Mouse (Mus musculus) limb, embryonic 13.5 days (tissue): ENCODE results near the gene Fbxo8. TPM values are rescaled to one million over a fixed set of nuclear protein-coding genes. Genes with fewer than 3 reads are reported as not detected.

Experiments
- ATAC-seq: fragments of 200-750 bp; cut with Nextera tagmentation; 2 replicates; pipeline ENCODE4 v1.8.0; 2017; ENCODE audit warnings: low read depth, moderate number of reproducible peaks, moderate TSS enrichment; ENCODE audit not compliant: low FRiP score
- H3K27ac ChIP-seq: fragments of 300-500 bp; sonication (generic); 2 replicates; pipeline ENCODE4 v1.5.1; 2015; ENCODE audit warnings: inconsistent platforms, mild to moderate bottlenecking, moderate library complexity
- H3K27me3 ChIP-seq: fragments of 300-500 bp; sonication (generic); 2 replicates; pipeline ENCODE4 v1.6.1; 2015; ENCODE audit warnings: mild to moderate bottlenecking, inconsistent platforms
- H3K36me3 ChIP-seq: fragments of 300-500 bp; sonication (generic); 2 replicates; pipeline ENCODE4 v1.6.1; 2015; ENCODE audit warnings: inconsistent platforms, mild to moderate bottlenecking, moderate library complexity
- H3K4me1 ChIP-seq: fragments of 300-500 bp; sonication (generic); 2 replicates; pipeline ENCODE4 v1.6.1; 2015; ENCODE audit warnings: inconsistent platforms
- H3K4me2 ChIP-seq: fragments of 300-500 bp; sonication (generic); replicated peaks from 2 replicates; pipeline ENCODE4 v1.6.1; 2015; ENCODE audit warnings: inconsistent platforms, mild to moderate bottlenecking, moderate library complexity
- H3K4me3 ChIP-seq: fragments of 300-500 bp; sonication (generic); 2 replicates; pipeline ENCODE4 v1.5.1; 2015; ENCODE audit warnings: moderate library complexity, mild to moderate bottlenecking, inconsistent platforms
- H3K9ac ChIP-seq: fragments of 300-500 bp; sonication (generic); 2 replicates; pipeline ENCODE4 v1.6.1; 2015; ENCODE audit warnings: mild to moderate bottlenecking, inconsistent platforms
- H3K9me3 ChIP-seq: fragments of 300-500 bp; sonication (generic); 2 replicates; pipeline ENCODE4 v1.6.1; 2016; ENCODE audit warnings: inconsistent platforms
- WGBS: fragments of 180-500 bp; shearing (Covaris S2); methylation state at CpG from one replicate; pipeline ENCODE4 v1.1.7; 2015; 5-methylcytosine and 5-hydroxymethylcytosine counted together
- polyA plus RNA-seq: library from polyadenylated mRNA; unstranded; fragments of >200 nt; fragmentation: Nextera tagmentation; extraction: Ambion mirVana; gene quantifications from 2 replicates; pipeline ENCODE4 v1.2.1, GENCODE M21; 2015

The Fbxo8 gene
- polyA plus RNA-seq, 1 experiment from 2014 or later: 38.1 TPM

DNA sequence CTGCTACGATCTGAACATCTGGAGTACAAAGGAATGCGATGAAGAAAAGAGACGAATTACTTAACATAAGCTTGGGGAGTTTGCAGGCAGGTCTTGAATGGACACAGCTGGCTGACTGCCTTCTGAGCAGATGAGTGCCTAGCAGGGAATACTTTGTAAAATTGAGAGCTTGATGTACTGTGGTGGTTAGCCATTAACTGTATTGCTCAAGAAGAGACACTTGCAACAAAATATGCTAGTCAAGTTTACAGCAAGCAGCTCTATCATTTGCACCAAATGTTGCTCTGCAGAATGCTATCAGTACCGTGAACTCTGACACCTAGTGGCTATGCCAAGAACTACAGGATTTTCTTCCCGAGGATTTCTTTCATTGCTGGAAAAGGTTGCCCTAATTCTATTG lies 64.1 kb downstream of the Fbxo8 start:
- WGBS: 6% methylated on average over 5 of the region's 5 CpGs
- Histone ChIP-seq H3K9me3 (0 out of 2 replicates have a peak, but pooled peaks cover 3% of the 10 kb centered on the region), H3K9ac (no peak overlapping the region), H3K4me3 (no peak overlapping the region), H3K4me2 (no peak overlapping the region), H3K27me3 (peaks cover 15% of the 10 kb centered on the region), H3K4me1 (0 out of 2 replicates have a peak, but pooled peaks cover 7% of the 10 kb centered on the region), H3K36me3 (no peaks in the 10 kb centered on the region), H3K27ac (no peak overlapping the region)
- ATAC-seq: peak; percentile 51

DNA sequence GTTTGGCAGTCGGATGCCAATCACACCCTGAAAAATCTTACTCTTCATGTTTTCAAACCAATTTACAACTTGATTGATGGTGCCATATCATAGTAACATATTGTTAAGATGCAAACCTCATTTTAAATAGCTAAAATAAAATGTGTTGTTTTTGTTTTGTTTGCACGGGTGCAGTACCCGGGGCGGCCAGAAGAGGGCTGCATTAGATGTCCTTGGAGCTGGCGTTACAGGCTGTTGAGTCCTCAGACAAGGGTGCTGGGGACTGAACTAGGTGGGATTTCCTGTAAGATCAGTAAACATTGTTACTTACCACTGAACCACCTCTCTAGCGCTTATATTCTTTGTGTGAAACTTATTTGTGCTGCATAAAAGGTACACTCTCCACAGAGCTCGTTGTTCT lies 65.4 kb downstream of the Fbxo8 start:
- H3K9ac ChIP-seq: no peak overlapping the region
- no peak overlapping the region for H3K4me2 ChIP-seq
- no peak for ATAC-seq
- H3K36me3 ChIP-seq: no peaks in the 10 kb centered on the region
- H3K4me3 ChIP-seq: no peak overlapping the region
- H3K27me3 ChIP-seq: peaks cover 28% of the 10 kb centered on the region
- H3K4me1 ChIP-seq: peaks cover 10% of the 10 kb centered on the region; the same call in 1 of the 2 replicates
- 38% methylated on average over 7 of the region's 7 CpGs for WGBS
- H3K9me3 ChIP-seq: 0 out of 2 replicates have a peak, but pooled peaks cover 3% of the 10 kb centered on the region
- H3K27ac ChIP-seq: no peak overlapping the region

DNA sequence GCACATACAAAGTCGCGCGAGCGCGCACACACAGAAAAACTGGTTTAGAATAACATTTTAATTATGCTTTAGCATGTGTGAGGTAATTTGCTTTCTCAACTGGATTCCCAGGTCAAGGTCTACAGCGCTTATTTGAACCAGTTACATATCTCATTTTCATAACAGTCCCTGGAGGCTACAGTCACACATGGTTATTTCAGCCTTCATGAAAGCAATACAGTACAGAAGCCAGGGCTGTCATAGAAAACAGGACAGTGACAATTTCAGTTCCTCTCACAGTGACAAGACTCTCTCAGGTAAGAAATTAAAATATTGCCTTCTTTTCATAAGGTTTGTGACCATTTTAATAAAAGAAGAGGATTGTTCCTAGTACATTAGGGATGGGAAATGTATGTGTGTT lies 66.4 kb downstream of the Fbxo8 start:
- Histone ChIP-seq H3K9me3 (0 out of 2 replicates have a peak, but pooled peaks cover 3% of the 10 kb centered on the region), H3K4me1 (peaks cover 12% of the 10 kb centered on the region; the same call in 1 of the 2 replicates), H3K4me3 (no peak overlapping the region), H3K27ac (no peak overlapping the region), H3K4me2 (no peak overlapping the region), H3K27me3 (peaks cover 31% of the 10 kb centered on the region), H3K36me3 (no peaks in the 10 kb centered on the region), H3K9ac (no peak overlapping the region)
- 92% methylated on average over 6 of the region's 6 CpGs for WGBS
- ATAC-seq: no peak

DNA sequence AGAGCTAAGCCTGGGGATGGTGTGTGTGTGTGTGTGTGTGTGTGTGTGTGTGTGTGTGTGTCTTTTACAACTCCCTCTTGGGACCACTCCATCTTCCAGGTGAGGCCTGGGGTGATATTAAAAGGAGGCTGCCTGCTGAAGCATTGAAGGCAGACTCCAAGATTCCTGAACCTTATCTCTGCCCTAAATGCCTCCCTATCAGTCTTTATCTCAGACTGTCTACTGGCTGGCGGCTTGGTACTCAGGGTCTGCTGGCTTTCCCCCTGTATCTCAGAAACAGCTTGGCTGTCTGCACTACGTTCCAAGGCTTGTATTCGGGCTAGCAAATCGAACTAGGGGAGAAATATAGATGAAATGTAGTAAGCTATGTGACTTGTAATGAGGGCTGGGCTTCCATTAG lies 68.2 kb downstream of the Fbxo8 start:
- Histone ChIP-seq H3K27ac (no peak overlapping the region), H3K36me3 (no peaks in the 10 kb centered on the region), H3K27me3 (peaks cover 40% of the 10 kb centered on the region), H3K4me2 (peak overlapping the region; percentile 19; the same call in 1 of the 2 replicates), H3K4me3 (no peak overlapping the region), H3K9me3 (0 out of 2 replicates have a peak, but pooled peaks cover 3% of the 10 kb centered on the region), H3K9ac (no peak overlapping the region), H3K4me1 (peaks cover 27% of the 10 kb centered on the region)
- 19% methylated on average over 4 of the region's 4 CpGs for WGBS
- no peak for ATAC-seq

DNA sequence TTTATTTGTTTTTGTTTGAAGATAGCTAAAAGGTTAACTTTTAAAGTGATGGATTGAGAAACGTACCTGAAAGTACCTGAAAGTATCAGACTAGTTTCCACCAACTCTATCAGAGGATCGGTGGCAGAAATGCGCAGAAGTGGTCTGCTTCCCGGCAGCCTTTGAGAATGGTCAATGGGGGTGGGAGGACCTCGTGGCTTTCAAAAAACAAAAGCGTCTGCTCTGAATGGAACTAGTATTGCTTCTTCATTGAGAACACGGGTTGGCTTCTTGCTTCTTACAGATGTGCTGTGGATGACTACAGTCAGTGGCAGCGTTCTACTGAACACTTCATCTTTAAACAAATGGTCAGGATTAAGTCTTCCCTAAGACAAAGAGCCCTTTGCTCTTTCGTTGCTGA lies 68.7 kb downstream of the Fbxo8 start:
- Histone ChIP-seq H3K4me3 (no peak overlapping the region), H3K27me3 (peaks cover 45% of the 10 kb centered on the region), H3K27ac (no peak overlapping the region), H3K9ac (no peak overlapping the region), H3K9me3 (0 out of 2 replicates have a peak, but pooled peaks cover 3% of the 10 kb centered on the region), H3K36me3 (no peaks in the 10 kb centered on the region), H3K4me2 (peak overlapping the region; percentile 19), H3K4me1 (peaks cover 27% of the 10 kb centered on the region)
- WGBS: 16% methylated on average over 9 of the region's 9 CpGs
- ATAC-seq: no peak

DNA sequence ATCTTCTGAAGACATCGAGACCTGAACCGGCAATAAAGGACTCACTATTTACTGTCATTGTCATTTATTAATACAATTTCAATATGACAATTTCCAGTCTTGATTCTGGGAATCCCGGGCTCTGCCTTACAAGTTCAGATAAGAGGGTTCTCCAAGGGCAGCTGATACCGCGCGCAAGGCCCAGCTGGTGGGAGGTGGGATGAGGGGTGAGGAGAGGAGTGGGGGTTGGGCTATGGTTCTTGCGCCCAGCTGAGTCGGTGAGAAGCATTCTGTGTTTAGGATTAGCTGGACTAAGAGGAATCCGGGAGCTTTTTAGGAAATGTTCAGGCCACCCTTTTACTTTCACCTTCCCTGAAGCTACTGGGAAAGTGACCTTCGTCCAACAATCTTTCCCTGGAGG lies 69.8 kb downstream of the Fbxo8 start:
- no peak for ATAC-seq
- 21% methylated on average over 10 of the region's 10 CpGs for WGBS
- H3K36me3 ChIP-seq: no peaks in the 10 kb centered on the region

DNA sequence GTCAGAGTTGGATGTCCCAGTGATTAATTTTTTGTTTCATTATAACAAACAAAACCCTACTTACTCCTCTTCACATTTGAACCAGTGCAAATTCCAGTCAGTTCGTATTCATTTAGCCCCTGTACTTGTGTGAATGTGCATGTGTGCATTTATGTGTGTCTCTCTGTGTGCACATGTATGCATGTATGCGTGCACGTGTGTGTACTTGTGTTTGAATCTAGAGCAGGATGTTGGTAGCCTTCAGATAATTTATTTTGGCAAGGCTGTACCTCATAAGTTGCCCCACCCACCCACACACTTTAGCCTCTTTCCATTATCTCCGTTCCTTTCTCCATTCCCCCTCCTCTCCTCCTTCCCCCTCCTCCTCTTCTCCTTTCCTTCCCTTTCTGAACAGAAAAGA lies 70.2 kb downstream of the Fbxo8 start:
- Histone ChIP-seq H3K4me3 (no peak overlapping the region), H3K9me3 (0 out of 2 replicates have a peak, but pooled peaks cover 3% of the 10 kb centered on the region), H3K36me3 (no peaks in the 10 kb centered on the region), H3K27me3 (peaks cover 47% of the 10 kb centered on the region), H3K9ac (no peak overlapping the region), H3K27ac (no peak overlapping the region), H3K4me2 (no peak overlapping the region), H3K4me1 (peaks cover 30% of the 10 kb centered on the region)
- WGBS: 33% methylated on average over 4 of the region's 4 CpGs
- no peak for ATAC-seq

More for the DNA sequence above, 69.8 kb downstream of the Fbxo8 start:
- Histone ChIP-seq H3K4me3 (no peak overlapping the region), H3K4me1 (peaks cover 30% of the 10 kb centered on the region), H3K27ac (no peak overlapping the region), H3K4me2 (0 out of 2 replicates have a peak overlapping the region, but pooled peaks have one; percentile 9), H3K27me3 (peaks cover 47% of the 10 kb centered on the region), H3K9me3 (0 out of 2 replicates have a peak, but pooled peaks cover 3% of the 10 kb centered on the region), H3K9ac (no peak overlapping the region)

DNA sequence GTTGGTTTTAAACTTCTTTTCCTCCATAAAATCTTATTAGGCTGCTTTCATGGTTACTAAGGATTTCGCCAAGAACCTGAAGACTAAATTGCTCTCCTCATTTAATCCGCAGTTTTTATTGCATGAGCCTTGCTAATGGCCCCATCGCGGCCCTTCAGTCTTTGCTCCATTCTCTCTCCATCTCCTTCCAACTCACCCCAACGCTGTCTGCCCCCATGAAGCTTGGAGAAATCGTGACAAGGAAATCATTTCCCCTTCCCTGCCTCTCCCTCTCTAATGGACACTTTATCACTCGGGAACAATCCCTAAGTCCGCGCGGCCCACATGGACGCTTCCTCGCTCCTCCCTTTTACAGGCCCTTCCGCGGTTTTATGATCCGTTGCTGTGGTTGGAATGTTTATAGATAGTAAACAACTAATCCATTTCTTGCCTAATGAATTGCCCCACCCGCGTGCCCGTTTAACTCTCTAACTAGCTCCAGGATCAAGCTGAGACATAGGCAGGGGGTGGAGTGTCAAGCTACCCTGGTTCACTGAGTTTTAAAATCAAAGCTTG lies 71.7 kb downstream of the Fbxo8 start:
- peak overlapping the region; percentile 34 for H3K4me3 ChIP-seq
- H3K4me2 ChIP-seq: peak overlapping the region; percentile 68
- WGBS: 1% methylated on average over 18 of the region's 18 CpGs
- H3K4me1 ChIP-seq: peaks cover 30% of the 10 kb centered on the region
- H3K9ac ChIP-seq: peak overlapping the region; percentile 56
- peak; percentile 10; the same call in 1 of the 2 replicates for ATAC-seq
- H3K27ac ChIP-seq: no peak overlapping the region
- H3K36me3 ChIP-seq: no peaks in the 10 kb centered on the region
- H3K27me3 ChIP-seq: peaks cover 44% of the 10 kb centered on the region
- H3K9me3 ChIP-seq: no peaks in the 10 kb centered on the region

DNA sequence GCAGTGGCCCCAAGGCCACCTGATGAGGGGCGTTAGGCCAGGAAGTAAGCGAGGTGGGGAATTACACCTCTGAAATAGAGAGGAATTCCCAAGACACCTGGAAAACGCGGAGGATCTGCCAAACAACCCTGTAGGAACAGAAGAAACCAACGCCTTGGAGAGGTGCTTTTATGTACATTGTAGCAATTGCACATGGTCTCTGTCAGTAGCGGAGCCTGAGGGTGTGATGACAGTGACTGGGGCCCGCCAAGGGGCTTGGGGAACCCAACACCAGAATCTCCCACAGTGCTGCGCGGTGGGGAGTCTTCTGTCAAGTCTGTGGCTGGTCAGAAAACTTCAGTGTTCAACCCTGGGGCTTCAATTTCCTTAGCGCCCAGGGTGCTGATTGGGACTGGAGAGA lies 72.5 kb downstream of the Fbxo8 start:
- peak overlapping the region; percentile 56; the same call in 1 of the 2 replicates for H3K9ac ChIP-seq
- no peak overlapping the region for H3K27ac ChIP-seq
- peaks cover 30% of the 10 kb centered on the region for H3K4me1 ChIP-seq
- H3K9me3 ChIP-seq: no peaks in the 10 kb centered on the region
- H3K4me2 ChIP-seq: peak overlapping the region; percentile 68
- 6% methylated on average over 10 of the region's 10 CpGs for WGBS
- H3K4me3 ChIP-seq: peak overlapping the region; percentile 34
- no peaks in the 10 kb centered on the region for H3K36me3 ChIP-seq
- ATAC-seq: no peak; the same call in 1 of the 2 replicates
- H3K27me3 ChIP-seq: peaks cover 44% of the 10 kb centered on the region

DNA sequence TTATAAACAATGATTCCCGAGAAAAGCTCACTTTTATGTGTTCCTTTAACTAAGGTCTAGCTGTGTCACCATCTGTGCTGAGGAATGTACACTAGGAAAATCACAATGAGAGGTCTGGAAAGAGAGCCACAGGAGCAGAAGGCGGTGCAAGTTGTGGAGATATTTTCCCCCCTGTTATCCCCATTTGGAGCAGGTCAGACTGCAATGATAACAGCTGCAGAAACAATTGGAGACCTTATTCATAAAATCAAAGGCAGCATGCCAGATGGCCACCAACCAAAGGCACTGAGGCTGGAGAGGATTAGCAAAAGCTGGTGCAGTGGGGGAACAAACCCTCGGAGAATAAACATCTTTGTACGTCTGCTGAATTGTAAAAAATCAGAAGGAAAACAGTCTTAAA lies 78.3 kb downstream of the Fbxo8 start:
- no peak overlapping the region for H3K4me3 ChIP-seq
- ATAC-seq: peak; percentile 82
- peaks cover 6% of the 10 kb centered on the region for H3K27me3 ChIP-seq
- H3K9me3 ChIP-seq: no peaks in the 10 kb centered on the region
- H3K27ac ChIP-seq: no peak overlapping the region
- 0 out of 2 replicates have a peak overlapping the region, but pooled peaks have one; percentile 19 for H3K4me2 ChIP-seq
- no peak overlapping the region for H3K9ac ChIP-seq
- no peaks in the 10 kb centered on the region for H3K36me3 ChIP-seq
- WGBS: 13% methylated on average over 4 of the region's 4 CpGs
- peaks cover 12% of the 10 kb centered on the region; the same call in 1 of the 2 replicates for H3K4me1 ChIP-seq

DNA sequence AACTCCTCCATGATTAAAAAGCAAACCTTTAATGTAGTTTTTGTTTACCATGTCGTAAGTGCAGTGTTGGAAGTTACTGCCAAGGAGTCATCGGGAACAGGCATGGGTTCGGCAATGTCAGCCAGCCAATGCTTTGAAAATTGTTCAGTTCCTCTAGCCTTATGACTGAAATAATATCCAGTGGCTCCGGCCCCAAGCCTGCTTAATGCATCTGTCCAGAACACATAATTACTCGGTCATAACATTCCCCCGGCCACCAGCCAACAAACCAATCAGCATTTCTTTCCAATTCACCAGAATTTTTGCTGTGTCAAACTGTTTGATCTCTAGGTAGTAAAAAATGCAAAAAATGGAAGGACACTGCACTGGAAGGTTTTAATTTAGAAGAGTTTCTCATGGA lies 88.4 kb downstream of the Fbxo8 start:
- ATAC-seq: no peak
- H3K9ac ChIP-seq: no peak overlapping the region
- H3K4me2 ChIP-seq: peak overlapping the region; percentile 27
- no peaks in the 10 kb centered on the region for H3K27me3 ChIP-seq
- 32% methylated on average over 6 of the region's 6 CpGs for WGBS
- no peak overlapping the region for H3K4me3 ChIP-seq
- no peak overlapping the region for H3K27ac ChIP-seq
- no peaks in the 10 kb centered on the region for H3K9me3 ChIP-seq
- no peaks in the 10 kb centered on the region for H3K4me1 ChIP-seq
- H3K36me3 ChIP-seq: no peaks in the 10 kb centered on the region
